Mouse (Mus musculus) liver, postnatal 0 days (tissue): ENCODE measurements around the gene Gpr162. TPM values are rescaled to one million over a fixed set of nuclear protein-coding genes. Genes with fewer than 3 reads are reported as not detected.
A peak's percentile ranks its signal among the peaks of the same experiment; 100 is the strongest.

Source experiments
- ATAC-seq: fragments of 200-750 bp; cut with Nextera tagmentation; 2 replicates; pipeline ENCODE4 v1.8.0; 2017; ENCODE audit warnings: mild to moderate bottlenecking, moderate library complexity
- DNase-seq: peaks from one replicate; pipeline ENCODE4 v3.0.0-alpha.2; 2016
- H3K27ac ChIP-seq: fragments of 300-500 bp; sonication (generic); 2 replicates; pipeline ENCODE4 v1.5.1; 2014; ENCODE audit warnings: antibody characterized with exemption, moderate library complexity, mild to moderate bottlenecking, low read depth
- H3K27me3 ChIP-seq: fragments of 300-500 bp; sonication (generic); 2 replicates; pipeline ENCODE4 v1.6.1; 2014; ENCODE audit warnings: low read length, control low read depth, mixed read lengths; ENCODE audit not compliant: insufficient read depth
- H3K36me3 ChIP-seq: fragments of 300-500 bp; sonication (generic); replicated peaks from 2 replicates; pipeline ENCODE4 v1.6.1; 2014; ENCODE audit warnings: mild to moderate bottlenecking, control low read depth, low read length, moderate library complexity, mixed read lengths; ENCODE audit not compliant: insufficient read depth
- H3K4me1 ChIP-seq: fragments of 300-500 bp; sonication (generic); 2 replicates; pipeline ENCODE4 v1.6.1; 2014; ENCODE audit warnings: antibody characterized with exemption, mild to moderate bottlenecking, control low read depth; ENCODE audit not compliant: insufficient read depth
- H3K4me2 ChIP-seq: fragments of 300-500 bp; sonication (generic); 2 replicates; pipeline ENCODE4 v1.6.1; 2014; ENCODE audit warnings: low read depth, mild to moderate bottlenecking, low read length, moderate library complexity, mixed read lengths
- H3K4me3 ChIP-seq: fragments of 300-500 bp; sonication (generic); 2 replicates; pipeline ENCODE4 v1.5.1; 2014; ENCODE audit warnings: low read depth, low read length
- H3K9ac ChIP-seq: fragments of 300-500 bp; sonication (generic); replicated peaks from 2 replicates; pipeline ENCODE4 v1.6.1; 2014; ENCODE audit warnings: mild to moderate bottlenecking, moderate library complexity
- H3K9me3 ChIP-seq: fragments of 300-500 bp; sonication (generic); 2 replicates; pipeline ENCODE4 v1.6.1; 2016; ENCODE audit warnings: mild to moderate bottlenecking, control low read depth, low read length, mixed read lengths
- CTCF ChIP-seq: sonication (generic); IDR thresholded peaks from 2 replicates; pipeline ENCODE4 v1.5.1; 2016; ENCODE audit warnings: antibody characterized with exemption, low read depth
- EP300 ChIP-seq: IDR thresholded peaks from 2 replicates; pipeline ENCODE4 v1.6.1; 2016; ENCODE audit warnings: antibody characterized with exemption, low read depth, mild to moderate bottlenecking
- WGBS: fragments of 180-500 bp; shearing (Covaris S2); extraction: QIAGEN DNeasy Blood & Tissue Kit; methylation state at CpG from one replicate; pipeline ENCODE4 v1.1.7; 2014; ENCODE audit not compliant: insufficient replicate concordance; 5-methylcytosine and 5-hydroxymethylcytosine counted together
- polyA plus RNA-seq: library from polyadenylated mRNA; unstranded; fragments of >200 nt; fragmentation: Nextera tagmentation; extraction: Ambion mirVana; gene quantifications from 2 replicates; pipeline ENCODE4 v1.2.1, GENCODE M21; 2015

Gene Gpr162
- polyA plus RNA-seq, 1 experiment from 2014 or later = 0.04 TPM

- H3K9me3 ChIP-seq = no peaks in the 10 kb centered on the region
- no peak for TF ChIP-seq CTCF
- no peak for TF ChIP-seq EP300
Measured at GRCm38 (mm10) chr6:124817125-124817524, 46.7 kb downstream of the Gpr162 start.

GRCm38 (mm10) chr6:124816611-124817010 is 47.2 kb downstream of the Gpr162 start:
- 93% methylated on average over 4 of the region's 4 CpGs for WGBS
- H3K9ac ChIP-seq = no peak overlapping the region
- H3K9me3 ChIP-seq = no peaks in the 10 kb centered on the region
- peaks cover 28% of the 10 kb centered on the region for H3K4me1 ChIP-seq
- H3K4me2 ChIP-seq = no peak overlapping the region
- DNase-seq (no peak), ATAC-seq (no peak)
- peaks cover 64% of the 10 kb centered on the region for H3K36me3 ChIP-seq
- no peaks in the 10 kb centered on the region for H3K27me3 ChIP-seq
- no peak overlapping the region for H3K27ac ChIP-seq
- H3K4me3 ChIP-seq = no peak overlapping the region
- no peak for TF ChIP-seq EP300
- TF ChIP-seq CTCF = no peak

More at GRCm38 (mm10) chr6:124817125-124817524, 46.7 kb downstream of the Gpr162 start:
- H3K4me1 ChIP-seq = peaks cover 23% of the 10 kb centered on the region
- H3K4me2 ChIP-seq = no peak overlapping the region
- no peak overlapping the region for H3K4me3 ChIP-seq
- H3K9ac ChIP-seq = no peak overlapping the region
- peaks cover 64% of the 10 kb centered on the region for H3K36me3 ChIP-seq
- no peak for ATAC-seq
- H3K27ac ChIP-seq = no peak overlapping the region
- H3K27me3 ChIP-seq = no peaks in the 10 kb centered on the region
- DNase-seq = no peak
- WGBS = 87% methylated on average over 11 of the region's 11 CpGs

GRCm38 (mm10) chr6:124814858-124815774 is 48.7 kb downstream of the Gpr162 start:
- no peak overlapping the region for H3K4me3 ChIP-seq
- peaks cover 34% of the 10 kb centered on the region for H3K4me1 ChIP-seq
- H3K9me3 ChIP-seq = no peaks in the 10 kb centered on the region
- peak overlapping the region; percentile 99 for H3K4me2 ChIP-seq
- H3K36me3 ChIP-seq = peaks cover 61% of the 10 kb centered on the region
- H3K27me3 ChIP-seq = no peaks in the 10 kb centered on the region
- ATAC-seq = no peak
- TF ChIP-seq EP300 = no peak
- no peak for TF ChIP-seq CTCF
- WGBS = 65% methylated on average over 9 of the region's 9 CpGs
- no peak overlapping the region for H3K9ac ChIP-seq
- H3K27ac ChIP-seq = no peak overlapping the region
- no peak for DNase-seq

GRCm38 (mm10) chr6:124814448-124814847 is 49.3 kb downstream of the Gpr162 start:
- Histone ChIP-seq H3K9ac (no peak overlapping the region; the same call in 1 of the 2 replicates), H3K36me3 (peaks cover 56% of the 10 kb centered on the region), H3K4me1 (peaks cover 41% of the 10 kb centered on the region), H3K27me3 (no peaks in the 10 kb centered on the region), H3K9me3 (no peaks in the 10 kb centered on the region), H3K4me2 (peak overlapping the region; percentile 99), H3K27ac (no peak overlapping the region), H3K4me3 (peak overlapping the region; percentile 85)
- DNase-seq = no peak
- WGBS = 35% methylated on average over 8 of the region's 8 CpGs
- TF ChIP-seq EP300 = no peak
- TF ChIP-seq CTCF = no peak
- ATAC-seq = peak; percentile 5

GRCm38 (mm10) chr6:124813933-124814332 is 49.9 kb downstream of the Gpr162 start, which contains the start of gene Tpi1:
Tpi1 (minus strand) TSS chr6:124814296.
- TF ChIP-seq CTCF = no peak
- no peak for TF ChIP-seq EP300
- peak within 1 kb of the TSS; percentile 99 for H3K4me2 ChIP-seq
- peaks cover 41% of the 10 kb centered on the region for H3K4me1 ChIP-seq
- H3K27ac ChIP-seq = peak within 1 kb of the TSS; percentile 96
- no peaks in the 10 kb centered on the region for H3K27me3 ChIP-seq
- H3K9me3 ChIP-seq = no peaks in the 10 kb centered on the region
- ATAC-seq (peak; percentile 84), DNase-seq (peak; percentile 92)
- peak within 1 kb of the TSS; percentile 93 for H3K9ac ChIP-seq
- WGBS = under 1% methylated on average over 22 of the region's 22 CpGs
- peaks cover 51% of the 10 kb centered on the region for H3K36me3 ChIP-seq
- peak within 1 kb of the TSS; percentile 85 for H3K4me3 ChIP-seq

- Histone ChIP-seq H3K36me3 (peaks cover 47% of the 10 kb centered on the region), H3K4me2 (peak overlapping the region; percentile 99), H3K4me1 (peaks cover 41% of the 10 kb centered on the region), H3K9ac (peak overlapping the region; percentile 93), H3K9me3 (no peaks in the 10 kb centered on the region), H3K27ac (peak overlapping the region; percentile 96), H3K4me3 (peak overlapping the region; percentile 85), H3K27me3 (no peaks in the 10 kb centered on the region)
- peak; percentile 74 for DNase-seq
- 0% methylated on average over 18 of the region's 18 CpGs for WGBS
- peak; percentile 55 for ATAC-seq
- TF ChIP-seq EP300 = no peak
- TF ChIP-seq CTCF = no peak
Measured at GRCm38 (mm10) chr6:124813496-124813895, 50.3 kb downstream of the Gpr162 start.
